Mouse (Mus musculus): Measurements from ENCODE around the gene Dock9.

Gene Dock9

DNA sequence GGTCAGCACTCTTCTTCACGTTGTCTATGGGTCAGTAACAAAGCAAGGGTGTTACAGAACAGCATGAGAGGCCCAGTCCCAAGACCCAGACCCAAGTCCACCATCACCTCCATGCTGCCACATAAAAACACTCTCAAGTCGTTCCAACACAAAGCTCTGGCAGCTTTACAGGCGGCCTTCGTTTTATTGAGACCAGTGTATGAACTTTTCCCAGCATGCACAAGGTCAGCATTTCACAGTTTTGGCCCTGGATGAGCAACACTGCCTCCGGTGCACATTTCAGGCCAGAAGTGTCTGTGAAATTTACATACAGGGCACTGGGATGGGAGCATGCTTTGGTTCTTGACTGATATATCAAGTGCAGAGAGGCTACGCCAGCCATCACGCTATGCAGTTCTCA is 6.5 kb downstream of the Dock9 start:
- no peak for DNase-seq

DNA sequence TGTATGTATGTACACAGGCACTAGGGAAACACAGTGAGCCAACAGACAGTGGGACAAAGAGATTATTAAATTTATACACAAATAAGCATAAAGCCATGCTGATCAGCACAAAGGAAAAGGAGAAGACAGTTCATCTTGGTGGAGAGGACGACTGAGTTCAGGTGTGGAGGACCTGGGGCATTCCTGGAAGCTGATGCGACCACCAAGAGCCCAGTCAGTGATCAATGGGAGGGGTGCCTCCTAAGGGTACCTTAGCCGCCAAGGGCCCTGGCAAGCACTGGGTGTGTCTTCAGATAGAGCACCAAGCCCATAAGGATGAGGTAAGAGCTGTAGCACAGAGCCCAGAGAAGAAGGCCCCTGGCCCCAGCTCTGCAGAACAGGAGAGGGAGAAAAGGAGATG is 8.4 kb downstream of the Dock9 start:
- DNase-seq: no peak

GRCm38 (mm10) chr14:121788451-121788850 is 9.2 kb downstream of the Dock9 start:
- no peak for DNase-seq

DNA sequence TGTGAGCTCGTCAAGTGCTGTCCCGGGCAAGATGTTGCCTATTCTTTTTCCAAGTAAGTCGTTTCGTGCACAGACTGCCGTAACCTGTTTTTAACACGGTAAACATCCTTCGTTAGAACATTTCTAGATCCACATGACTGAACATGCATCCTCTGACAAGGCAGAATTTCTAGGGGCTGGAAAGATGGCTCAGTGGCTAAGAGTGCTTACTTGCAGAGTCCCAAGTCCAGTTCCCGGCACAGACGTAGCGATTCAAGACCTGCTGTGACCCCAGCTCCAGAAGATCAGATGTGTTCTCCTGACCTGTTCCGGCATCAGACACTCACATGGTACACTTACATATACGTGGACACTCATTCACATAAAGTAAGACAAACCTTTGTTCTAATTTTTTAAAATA is 10.2 kb downstream of the Dock9 start:
- no peak for DNase-seq

DNA sequence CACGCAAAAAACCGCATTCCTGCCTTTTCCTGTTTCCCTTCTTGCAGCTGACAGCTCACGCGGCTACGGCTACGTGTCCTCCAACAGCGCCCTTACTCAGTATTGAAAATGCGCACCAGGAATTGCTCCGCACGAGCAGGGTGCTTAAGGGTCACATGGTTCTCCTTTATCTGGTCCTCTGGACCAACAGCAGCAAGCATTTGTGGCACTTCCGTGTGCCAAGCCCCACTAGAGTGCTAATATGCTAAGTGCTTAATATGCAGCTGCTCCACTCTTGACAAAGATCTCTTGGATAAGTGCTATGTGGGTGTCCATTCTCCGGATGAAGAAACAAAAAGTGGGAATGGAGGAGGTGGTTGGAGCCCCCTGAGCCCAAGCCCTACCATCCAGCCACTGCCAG is 10.7 kb downstream of the Dock9 start:
- no peak for DNase-seq

GRCm38 (mm10) chr14:121785394-121785793 is 12.2 kb downstream of the Dock9 start:
- no peak for DNase-seq

DNA sequence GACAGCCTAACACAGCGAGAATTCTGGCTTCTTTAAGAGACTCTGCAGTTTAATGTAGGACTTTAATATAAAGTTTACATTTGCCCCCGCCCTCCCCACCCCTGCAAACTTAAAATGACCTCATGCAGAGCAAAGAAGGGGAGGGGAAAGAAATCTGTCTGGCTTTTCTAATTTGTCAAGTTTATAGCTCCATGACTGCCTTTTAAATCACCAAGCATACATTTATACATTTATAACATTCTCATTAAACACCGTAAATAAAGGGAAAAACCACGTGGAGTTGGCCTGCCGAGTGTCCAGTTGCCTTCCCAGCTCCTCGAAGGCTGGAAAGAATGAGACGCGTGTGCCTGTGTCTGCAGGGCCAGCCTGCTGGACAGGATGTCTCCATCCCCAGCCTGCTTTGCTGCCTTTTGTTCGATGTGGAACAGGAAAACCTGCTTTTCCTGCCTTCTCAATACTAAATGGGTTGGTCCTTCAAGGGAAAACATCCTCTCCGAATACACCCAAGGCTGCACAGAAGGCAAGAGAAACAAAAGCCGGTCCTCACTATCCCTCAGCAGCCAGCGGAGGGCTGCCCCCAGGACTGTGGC is 16.6 kb downstream of the Dock9 start:
- no peak for DNase-seq

GRCm38 (mm10) chr14:121780144-121780913 is 17.3 kb downstream of the Dock9 start:
- DNase-seq: no peak

GRCm38 (mm10) chr14:121779620-121780019 is 18.0 kb downstream of the Dock9 start:
- DNase-seq: no peak

- DNase-seq: no peak
Observed at GRCm38 (mm10) chr14:121777279-121777831, 20.3 kb downstream of the Dock9 start.

DNA sequence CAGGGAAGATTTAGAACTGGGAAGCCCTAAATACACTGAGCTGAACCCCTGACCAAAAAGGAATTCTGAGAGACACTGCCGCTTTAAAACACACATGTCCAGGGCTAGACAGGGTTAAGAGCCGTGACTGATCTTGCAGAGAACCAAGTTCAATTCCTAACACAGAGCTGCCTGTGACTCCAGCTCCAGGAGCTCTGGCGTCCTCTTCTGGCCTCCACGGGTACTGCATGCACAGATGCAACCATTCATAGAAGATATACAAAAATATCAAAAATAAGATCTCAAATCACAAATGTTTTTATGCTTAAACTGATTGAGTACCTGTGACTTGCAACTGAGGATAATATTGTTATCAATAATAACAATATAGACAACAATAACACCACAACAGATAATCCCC is 20.9 kb downstream of the Dock9 start:
- no peak for DNase-seq

DNA sequence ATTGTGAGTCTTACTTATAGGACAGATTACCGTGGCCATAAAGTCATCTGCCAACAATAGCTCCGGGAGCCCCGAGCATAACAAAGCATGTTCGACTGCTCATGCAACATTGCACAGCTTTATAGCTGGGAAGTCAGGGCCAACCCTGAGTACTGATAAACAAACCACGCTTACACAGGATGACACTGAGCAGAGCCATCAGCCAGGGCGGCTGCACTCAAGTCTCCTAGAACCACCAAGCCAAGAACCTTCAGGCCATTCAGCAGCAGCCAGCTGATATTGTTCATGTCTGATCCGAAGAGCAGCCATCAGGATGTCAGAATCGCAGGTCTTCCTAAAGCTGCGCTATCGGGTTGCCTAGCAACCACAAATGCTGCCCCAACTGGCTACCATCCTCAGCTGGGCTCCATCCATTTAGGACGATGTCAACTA is 35.6 kb downstream of the Dock9 start:
- no peak for DNase-seq

DNA sequence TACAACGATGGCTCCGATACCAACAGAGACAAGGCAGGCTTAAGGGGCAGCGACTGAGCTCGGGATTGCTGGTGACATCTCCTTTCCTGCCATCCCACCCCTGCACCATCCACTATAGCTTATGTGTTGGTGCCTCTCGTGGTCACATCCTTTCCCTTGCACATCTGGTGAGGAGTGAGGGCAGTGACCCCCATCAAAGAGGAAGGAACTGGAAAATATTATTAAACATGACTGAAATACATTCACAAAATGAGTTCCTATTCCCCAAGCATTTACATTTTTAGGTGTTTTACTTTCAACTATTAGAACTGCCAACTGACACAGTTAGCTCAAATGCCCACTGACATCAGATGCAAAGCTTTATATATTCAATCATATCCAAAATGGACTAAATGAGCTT is 37.2 kb downstream of the Dock9 start:
- no peak for DNase-seq

- DNase-seq: no peak
Observed at GRCm38 (mm10) chr14:121754110-121754509, 43.5 kb downstream of the Dock9 start.

DNA sequence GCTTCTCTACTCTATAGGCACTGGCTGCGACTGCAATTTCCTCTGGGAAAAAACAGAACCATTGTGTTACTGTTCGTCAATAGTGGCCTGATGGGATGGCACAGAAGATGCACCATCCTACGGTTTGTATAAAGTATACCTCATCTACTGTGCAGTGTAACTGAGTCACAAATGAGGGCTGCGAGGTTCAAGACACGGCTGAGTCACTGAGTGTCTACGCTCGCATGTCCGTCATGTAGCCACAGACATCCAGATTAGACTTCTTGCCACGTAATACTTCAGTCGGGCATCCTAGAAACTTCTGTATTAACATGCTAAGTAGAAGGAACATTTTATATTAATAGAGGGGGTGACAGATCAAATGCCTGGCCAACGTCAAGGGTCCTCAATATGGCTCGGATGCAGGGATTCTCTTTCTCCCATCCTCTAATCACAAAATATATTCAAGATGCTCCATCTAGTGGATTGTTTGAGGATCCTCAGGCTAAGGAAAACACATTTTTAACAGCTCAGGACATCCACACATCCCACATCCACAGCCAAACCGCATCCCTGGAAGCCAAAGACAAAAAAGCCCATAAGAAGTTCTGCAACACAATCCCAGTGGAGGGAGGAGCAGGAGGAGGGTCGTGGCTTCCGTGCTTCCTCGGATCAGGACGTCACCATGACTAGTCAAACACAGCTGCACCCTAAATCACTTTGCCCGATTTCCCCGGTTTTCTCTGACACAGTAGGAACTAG is 44.8 kb downstream of the Dock9 start:
- no peak for DNase-seq

DNA sequence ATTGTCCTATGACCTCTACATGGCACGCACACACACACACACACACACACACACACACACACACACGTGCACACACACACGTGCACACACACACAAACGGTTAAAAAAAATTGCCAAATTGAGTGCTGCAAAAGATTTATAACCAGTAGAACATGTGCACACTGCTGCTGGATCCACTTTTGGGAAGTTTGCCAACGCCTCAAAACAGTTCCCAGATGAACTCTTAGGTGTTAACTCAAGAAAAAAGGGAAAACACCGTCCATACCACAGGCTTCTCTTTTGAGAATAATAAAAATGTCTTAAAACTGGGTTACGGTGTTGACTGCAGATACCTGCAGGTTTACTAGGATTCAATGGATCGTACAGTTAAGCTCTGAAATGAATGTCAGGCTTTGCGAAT is 48.0 kb downstream of the Dock9 start:
- no peak for DNase-seq

DNA sequence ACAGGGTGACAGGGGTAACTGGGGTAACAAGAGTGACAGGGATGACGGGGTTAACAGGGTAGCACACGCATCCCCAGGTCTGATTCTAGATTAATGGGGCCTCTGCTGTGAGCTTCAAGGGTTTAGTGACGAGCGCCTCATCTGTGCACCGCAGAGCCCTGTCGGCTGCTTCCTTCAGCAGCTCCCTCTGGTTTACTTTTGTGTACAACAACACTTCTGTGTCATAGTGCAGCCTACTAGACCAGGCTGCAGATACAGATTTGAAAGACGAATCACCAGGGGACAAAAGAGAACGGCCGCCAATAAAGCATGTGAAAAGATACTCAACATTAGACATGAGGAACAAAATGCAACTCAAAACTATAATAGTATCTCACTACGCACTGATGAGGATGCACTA is 48.6 kb downstream of the Dock9 start:
- DNase-seq: no peak

GRCm38 (mm10) chr14:121747360-121747759 is 50.3 kb downstream of the Dock9 start:
- DNase-seq: no peak

- no peak for DNase-seq
Observed at GRCm38 (mm10) chr14:121743787-121744417, 53.7 kb downstream of the Dock9 start.

DNA sequence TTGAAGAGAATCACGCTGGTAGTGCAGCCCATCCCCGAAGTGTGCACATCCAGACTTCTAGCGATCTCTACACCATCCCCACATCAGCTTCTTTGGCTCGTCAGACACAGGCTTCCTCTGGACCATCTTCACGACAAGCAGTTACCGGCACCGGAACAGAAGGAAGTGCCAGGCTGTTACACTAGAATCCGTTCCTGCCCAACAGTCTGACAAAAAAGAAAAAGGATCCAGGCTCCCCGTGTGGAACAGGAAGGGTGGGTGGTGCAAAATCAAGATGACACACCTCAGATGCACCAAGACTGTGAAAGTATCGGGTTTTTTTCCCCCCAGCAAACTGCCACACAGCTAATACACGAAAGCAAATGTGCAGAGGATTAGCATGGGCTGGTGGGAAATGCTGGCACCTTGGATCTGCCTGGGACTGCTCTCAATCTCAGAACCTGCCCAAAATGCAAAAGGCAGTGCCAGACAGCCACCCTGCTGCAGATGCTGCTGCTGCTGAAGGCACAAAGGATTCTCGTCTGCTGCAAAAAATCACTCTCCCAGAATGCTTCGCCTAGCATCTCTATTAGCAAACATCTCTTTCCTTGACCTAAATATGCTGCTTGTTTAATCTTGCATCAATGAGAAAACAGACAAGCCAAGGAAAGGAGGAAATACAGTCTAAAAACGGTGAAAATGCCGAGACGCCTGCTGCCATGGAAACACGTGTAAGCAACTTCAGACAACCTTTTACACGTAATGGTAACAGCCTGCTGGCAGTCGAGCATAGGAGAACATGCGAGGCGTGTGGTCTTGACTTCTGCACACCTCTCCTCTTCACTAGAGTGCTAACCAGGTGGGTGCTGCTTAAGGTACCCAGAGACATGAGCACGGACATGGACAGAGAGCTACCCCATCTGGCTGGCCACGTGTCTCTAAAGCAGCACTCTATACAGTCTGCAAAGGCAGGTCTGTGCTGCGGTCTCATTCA is 58.9 kb downstream of the Dock9 start:
- no peak for DNase-seq

GRCm38 (mm10) chr14:121737277-121737676 is 60.4 kb downstream of the Dock9 start:
- no peak for DNase-seq

DNA sequence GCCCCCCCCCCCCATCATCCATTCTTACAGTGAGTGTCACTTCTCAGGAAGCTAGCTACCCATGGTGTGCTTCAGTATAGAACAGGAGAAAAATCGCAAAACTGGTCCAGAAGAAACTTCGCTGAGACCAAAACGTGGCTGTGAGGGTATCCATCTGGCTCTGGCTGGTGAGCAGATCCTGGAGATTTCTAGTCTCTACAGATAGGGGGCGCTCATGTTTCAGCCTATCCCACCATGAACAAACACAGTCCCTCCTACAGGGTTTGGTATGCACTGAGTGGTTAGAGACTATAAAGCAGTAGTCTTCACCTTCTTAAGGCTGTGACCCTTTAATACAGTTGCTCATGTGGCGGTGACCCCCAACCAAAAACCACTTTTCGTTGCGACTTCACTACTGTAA is 62.0 kb downstream of the Dock9 start:
- DNase-seq: no peak

All from cerebellum, postnatal 36 days (tissue).